Mouse (Mus musculus): ENCODE results near the gene Gm8220.
"Not testable (repeated sequence)": the region's sequence is repeated elsewhere in the genome, so short reads cannot be mapped to it uniquely, and the experiment has no call there.

The Gm8220 gene

DNA sequence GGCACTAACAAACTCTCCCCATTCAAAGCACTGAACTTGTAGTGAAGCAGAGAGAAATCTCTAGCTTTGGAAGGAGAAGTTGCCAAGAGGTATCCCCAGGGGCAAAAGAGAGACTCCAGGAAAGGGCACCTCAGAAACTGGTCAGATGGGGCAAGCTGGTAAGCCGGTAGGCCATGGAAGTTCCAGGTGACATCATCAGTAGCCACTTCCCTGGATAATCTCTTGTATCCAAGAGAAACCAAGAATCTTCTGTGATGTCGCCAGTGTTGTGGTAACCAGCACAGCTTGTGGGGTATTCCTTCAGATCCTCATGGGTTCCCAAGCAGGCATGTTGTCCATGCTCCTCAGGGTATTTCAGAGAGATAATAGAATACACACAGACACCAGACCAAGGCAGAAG lies at the start of gene Gm8220:
Gene Gm8220 (plus strand): TSS at position 301 of the 400 bp plus-strand sequence.
- not testable (repeated sequence) for DNase-seq (ENCODE audit: low spot score in 2 of 2)

DNA sequence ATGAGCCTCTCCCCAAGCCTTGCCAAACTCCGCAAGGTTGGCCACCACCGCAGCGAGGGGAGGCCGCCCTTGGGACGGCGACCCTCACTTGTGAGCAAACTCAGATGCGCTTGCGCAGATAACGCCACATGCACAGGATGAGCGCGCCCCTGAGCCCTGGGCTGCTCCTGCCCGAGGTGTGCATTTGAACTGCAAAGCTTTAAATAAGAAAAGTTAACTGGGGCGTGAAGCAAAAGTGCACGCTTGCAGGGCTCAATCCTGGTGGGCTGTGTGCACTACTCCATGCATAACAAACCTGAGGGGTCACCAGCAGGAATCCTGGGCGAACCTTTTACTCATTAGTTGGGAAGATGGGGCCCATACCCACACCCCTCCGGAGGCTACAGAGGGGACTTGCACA lies 37.3 kb upstream of the Gm8220 start:
- DNase-seq (ENCODE audit: low spot score in 2 of 2) = no peak

DNA sequence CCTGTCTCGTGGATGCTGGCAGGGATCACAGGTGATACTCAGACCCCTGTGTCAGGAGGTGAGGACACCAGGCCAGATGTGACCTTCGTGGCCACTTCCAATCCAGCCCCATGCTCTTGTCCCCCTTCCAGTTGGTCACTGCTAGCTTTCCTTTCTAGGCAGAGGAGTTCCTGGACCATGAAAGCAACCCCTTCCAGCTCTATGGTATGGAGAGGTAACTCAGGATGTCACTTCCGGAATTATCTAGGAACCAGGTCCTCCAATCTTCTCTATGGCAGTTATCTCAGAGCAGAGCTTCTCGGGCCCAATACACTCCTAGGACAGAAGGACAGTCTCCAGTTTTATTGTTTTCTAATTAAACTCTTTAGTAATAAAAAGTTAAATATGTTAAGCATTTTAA lies 26.7 kb downstream of the Gm8220 start:
- DNase-seq (ENCODE audit: low spot score in 2 of 2) = not testable (repeated sequence)

- not testable (repeated sequence) for DNase-seq (ENCODE audit: low spot score in 2 of 2)
These were observed 53.1 kb downstream of the Gm8220 start, which contains the start of gene Gm5930 for GRCm38 (mm10) chr14:44338484-44338883. TSS of gene Gm5930 (minus strand) at chr14:44338584.
